Mouse (Mus musculus): ENCODE data around the gene Rpl32. TPM values are rescaled to one million over a fixed set of nuclear protein-coding genes. Genes with fewer than 3 reads are reported as not detected.

Rpl32 gene
- polyA plus RNA-seq, 1 experiment from 2014 or later: 2,129 TPM

DNA sequence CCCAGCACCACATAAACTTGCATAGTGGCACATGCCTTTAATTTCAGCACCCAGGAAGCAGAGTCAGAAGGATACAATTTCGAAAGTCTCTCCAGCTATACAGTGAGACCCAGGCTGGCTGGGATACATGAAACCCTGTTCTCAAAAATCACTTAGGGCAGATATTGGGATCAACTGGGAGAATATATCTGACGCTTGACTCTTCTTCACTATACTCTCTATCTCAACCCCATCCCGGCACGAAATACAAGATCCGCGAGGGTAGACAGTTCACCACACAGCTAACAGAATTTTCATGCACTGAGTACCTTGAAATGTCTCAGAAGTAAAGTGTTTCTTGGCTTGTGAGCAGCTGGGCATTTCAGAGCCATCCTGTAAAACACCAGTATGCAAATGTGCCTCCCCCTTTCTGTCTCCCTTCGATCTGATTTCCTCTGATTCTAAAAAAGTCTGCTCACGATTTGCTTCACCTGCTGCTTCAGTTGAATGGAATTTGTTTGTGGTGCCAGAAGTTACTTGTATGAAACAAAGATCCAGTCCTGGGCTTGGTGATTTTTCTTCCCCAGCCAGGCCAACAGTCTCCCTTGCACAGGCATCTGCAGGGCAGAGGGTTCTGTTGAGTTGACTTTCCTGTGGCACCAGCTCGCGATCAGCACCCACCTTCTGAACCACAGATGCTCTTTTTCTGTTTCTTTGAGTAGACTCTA lies 40.2 kb upstream of the Rpl32 start:
- WGBS: 94% methylated on average over 10 of the region's 10 CpGs
- no peak for ATAC-seq (ENCODE audit: insufficient number of reproducible peaks, low FRiP score, low TSS enrichment, low read depth)
- Histone ChIP-seq H3K4me1 (ENCODE audit: control insufficient read depth, insufficient read depth, low read length) (no peaks in the 10 kb centered on the region), H3K4me3 (ENCODE audit: low read depth, low read length) (no peak overlapping the region), H3K36me3 (ENCODE audit: control insufficient read depth, insufficient read depth, low read length) (peaks cover 6% of the 10 kb centered on the region; the same call in 1 of the 2 replicates), H3K9ac (ENCODE audit: low read length) (no peak overlapping the region), H3K27ac (replicated peaks; ENCODE audit: low read depth, low read length) (no peak overlapping the region), H3K9me3 (ENCODE audit: control insufficient read depth, low read length) (no peaks in the 10 kb centered on the region), H3K4me2 (ENCODE audit: low read depth, severe bottlenecking) (no peak overlapping the region), H3K27me3 (ENCODE audit: control insufficient read depth, insufficient read depth, low read length) (no peaks in the 10 kb centered on the region)
- DNase-seq (ENCODE audit: low spot score): no peak

DNA sequence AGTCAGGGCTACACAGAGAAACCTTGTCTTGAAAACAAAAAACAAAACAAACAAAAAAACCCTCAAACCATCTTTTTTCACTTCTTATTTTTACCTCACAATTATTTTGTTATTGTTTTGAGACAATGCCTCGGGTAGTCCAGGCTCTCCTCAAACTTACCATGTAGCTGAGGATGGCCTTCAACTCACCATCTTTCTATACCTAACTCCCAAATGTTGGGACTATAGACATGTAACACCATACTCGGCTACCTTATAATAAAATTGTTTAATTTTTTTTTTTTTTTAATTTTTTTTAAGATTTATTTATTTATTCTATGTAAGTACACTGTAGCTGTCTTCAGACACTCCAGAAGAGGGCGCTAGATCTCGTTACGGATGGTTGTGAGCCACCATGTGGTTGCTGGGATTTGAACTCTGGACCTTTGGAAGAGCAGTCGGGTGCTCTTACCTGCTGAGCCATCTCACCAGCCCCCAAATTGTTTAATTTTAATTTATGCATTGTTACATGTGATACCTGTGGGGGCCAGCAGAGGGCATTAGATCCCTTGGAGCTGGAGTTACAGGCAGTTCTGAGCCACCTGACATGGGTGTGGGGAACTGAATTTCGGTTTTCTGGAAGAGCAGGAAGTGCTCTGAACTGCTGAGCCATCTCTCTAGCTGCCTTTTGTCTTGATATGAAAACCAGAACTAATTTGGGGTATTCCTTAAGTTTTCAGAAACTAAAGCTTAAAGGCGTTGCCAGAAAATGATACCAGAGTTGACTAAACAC lies 38.3 kb upstream of the Rpl32 start:
- H3K4me1 ChIP-seq (ENCODE audit: control insufficient read depth, insufficient read depth, low read length): no peaks in the 10 kb centered on the region
- DNase-seq (ENCODE audit: low spot score) (peak; percentile 74), ATAC-seq (ENCODE audit: insufficient number of reproducible peaks, low FRiP score, low TSS enrichment, low read depth) (no peak)
- no peaks in the 10 kb centered on the region for H3K27me3 ChIP-seq (ENCODE audit: control insufficient read depth, insufficient read depth, low read length)
- peaks cover 7% of the 10 kb centered on the region; the same call in 1 of the 2 replicates for H3K36me3 ChIP-seq (ENCODE audit: control insufficient read depth, insufficient read depth, low read length)
- no peak overlapping the region for H3K4me3 ChIP-seq (ENCODE audit: low read depth, low read length)
- 63% methylated on average over 5 of the region's 8 CpGs for WGBS
- H3K9me3 ChIP-seq (ENCODE audit: control insufficient read depth, low read length): no peaks in the 10 kb centered on the region
- no peak overlapping the region for H3K27ac ChIP-seq (replicated peaks; ENCODE audit: low read depth, low read length)
- no peak overlapping the region for H3K9ac ChIP-seq (ENCODE audit: low read length)
- H3K4me2 ChIP-seq (ENCODE audit: low read depth, severe bottlenecking): no peak overlapping the region

DNA sequence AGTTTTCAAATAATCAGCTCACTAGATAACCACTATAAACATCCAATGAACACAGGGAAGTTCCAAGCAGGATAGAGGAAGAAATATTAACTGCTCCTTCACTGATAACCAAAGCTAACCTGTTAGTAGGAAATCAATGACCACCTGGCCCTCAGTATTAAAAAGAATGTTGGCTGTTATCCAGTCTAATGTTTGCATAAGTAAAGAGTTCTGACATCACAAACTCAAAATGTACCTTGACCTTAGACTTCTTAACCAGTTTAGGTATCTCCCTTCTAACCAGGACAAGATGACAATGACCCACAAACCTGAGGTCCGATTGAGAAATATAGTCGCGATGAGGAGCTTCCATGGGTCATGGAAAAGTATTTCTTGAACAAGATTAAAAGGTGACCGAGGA lies 36.5 kb upstream of the Rpl32 start:
- ATAC-seq (ENCODE audit: insufficient number of reproducible peaks, low FRiP score, low TSS enrichment, low read depth) (no peak), DNase-seq (ENCODE audit: low spot score) (no peak)
- no peaks in the 10 kb centered on the region for H3K4me1 ChIP-seq (ENCODE audit: control insufficient read depth, insufficient read depth, low read length)
- H3K27me3 ChIP-seq (ENCODE audit: control insufficient read depth, insufficient read depth, low read length): no peaks in the 10 kb centered on the region
- peaks cover 7% of the 10 kb centered on the region; the same call in 1 of the 2 replicates for H3K36me3 ChIP-seq (ENCODE audit: control insufficient read depth, insufficient read depth, low read length)
- H3K4me2 ChIP-seq (ENCODE audit: low read depth, severe bottlenecking): no peak overlapping the region
- H3K27ac ChIP-seq (replicated peaks; ENCODE audit: low read depth, low read length): no peak overlapping the region
- no peak overlapping the region for H3K4me3 ChIP-seq (ENCODE audit: low read depth, low read length)
- H3K9ac ChIP-seq (ENCODE audit: low read length): no peak overlapping the region
- WGBS: 94% methylated on average over 4 of the region's 4 CpGs
- H3K9me3 ChIP-seq (ENCODE audit: control insufficient read depth, low read length): no peaks in the 10 kb centered on the region

DNA sequence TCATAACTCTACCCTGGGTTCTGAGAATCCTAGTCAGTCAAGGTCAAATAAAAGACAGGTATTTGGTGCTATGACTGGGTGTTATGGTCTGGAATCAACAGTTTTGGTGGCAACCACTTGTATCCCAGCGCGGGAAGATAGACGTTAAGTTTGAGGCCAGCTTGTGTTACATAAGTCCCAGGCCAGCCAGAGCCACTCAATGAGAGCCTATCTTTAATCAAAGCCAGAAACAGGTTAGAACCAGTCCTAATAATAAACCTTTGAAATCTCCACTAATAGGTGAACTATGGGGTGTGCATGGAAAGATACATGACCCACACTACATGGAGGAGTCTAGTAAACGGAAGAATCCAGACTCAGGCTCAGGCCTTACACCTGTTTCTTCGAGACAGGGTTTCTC lies 30.2 kb upstream of the Rpl32 start:
- ATAC-seq (ENCODE audit: insufficient number of reproducible peaks, low FRiP score, low TSS enrichment, low read depth): 0 out of 2 replicates have a peak, but pooled peaks have one; percentile 17
- Histone ChIP-seq H3K9me3 (ENCODE audit: control insufficient read depth, low read length) (no peaks in the 10 kb centered on the region), H3K27me3 (ENCODE audit: control insufficient read depth, insufficient read depth, low read length) (no peaks in the 10 kb centered on the region), H3K4me1 (ENCODE audit: control insufficient read depth, insufficient read depth, low read length) (no peaks in the 10 kb centered on the region), H3K27ac (replicated peaks; ENCODE audit: low read depth, low read length) (no peak overlapping the region), H3K4me3 (ENCODE audit: low read depth, low read length) (no peak overlapping the region), H3K9ac (ENCODE audit: low read length) (no peak overlapping the region), H3K36me3 (ENCODE audit: control insufficient read depth, insufficient read depth, low read length) (peaks cover 2% of the 10 kb centered on the region; the same call in 1 of the 2 replicates), H3K4me2 (ENCODE audit: low read depth, severe bottlenecking) (peak overlapping the region; percentile 60)
- 60% methylated on average over 5 of the region's 5 CpGs for WGBS
- DNase-seq (ENCODE audit: low spot score): no peak

DNA sequence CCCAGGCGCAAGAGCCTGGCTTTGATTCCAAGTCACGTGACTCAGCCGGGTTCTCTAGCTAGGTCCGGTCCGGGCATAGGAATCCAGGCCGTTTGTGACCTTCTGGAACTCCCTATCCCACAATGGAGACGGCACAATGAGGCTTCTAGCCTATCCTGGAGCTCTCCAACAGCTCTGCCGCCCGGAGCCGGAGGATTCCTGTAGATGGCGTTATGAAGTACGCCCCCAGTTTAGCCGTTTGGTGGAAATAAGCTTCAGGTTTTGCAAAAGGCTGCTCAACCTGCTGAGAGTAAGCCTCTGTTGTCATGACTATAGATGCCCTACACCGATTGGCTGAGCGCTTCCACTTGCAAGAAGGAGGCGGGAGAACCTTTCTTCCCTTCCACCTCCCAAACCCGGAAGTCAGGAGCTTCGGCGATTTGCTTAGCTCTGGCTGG lies 29.6 kb upstream of the Rpl32 start, which contains the start of gene Efcab12:
Efcab12 (minus strand) TSS at position 252 of the 437 bp plus-strand sequence.
- H3K9me3 ChIP-seq (ENCODE audit: control insufficient read depth, low read length): no peaks in the 10 kb centered on the region
- H3K4me2 ChIP-seq (ENCODE audit: low read depth, severe bottlenecking): peak within 1 kb of the TSS; percentile 60
- H3K4me3 ChIP-seq (ENCODE audit: low read depth, low read length): peak within 1 kb of the TSS; percentile 26
- DNase-seq (ENCODE audit: low spot score) (peak; percentile 76), ATAC-seq (ENCODE audit: insufficient number of reproducible peaks, low FRiP score, low TSS enrichment, low read depth) (peak; percentile 79; the same call in 1 of the 2 replicates)
- H3K4me1 ChIP-seq (ENCODE audit: control insufficient read depth, insufficient read depth, low read length): no peaks in the 10 kb centered on the region
- H3K9ac ChIP-seq (ENCODE audit: low read length): peak within 1 kb of the TSS; percentile 31
- WGBS: 2% methylated on average over 19 of the region's 19 CpGs
- H3K36me3 ChIP-seq (ENCODE audit: control insufficient read depth, insufficient read depth, low read length): peaks cover 2% of the 10 kb centered on the region; the same call in 1 of the 2 replicates
- H3K27me3 ChIP-seq (ENCODE audit: control insufficient read depth, insufficient read depth, low read length): no peaks in the 10 kb centered on the region
- H3K27ac ChIP-seq (replicated peaks; ENCODE audit: low read depth, low read length): no peak within 1 kb of the TSS

DNA sequence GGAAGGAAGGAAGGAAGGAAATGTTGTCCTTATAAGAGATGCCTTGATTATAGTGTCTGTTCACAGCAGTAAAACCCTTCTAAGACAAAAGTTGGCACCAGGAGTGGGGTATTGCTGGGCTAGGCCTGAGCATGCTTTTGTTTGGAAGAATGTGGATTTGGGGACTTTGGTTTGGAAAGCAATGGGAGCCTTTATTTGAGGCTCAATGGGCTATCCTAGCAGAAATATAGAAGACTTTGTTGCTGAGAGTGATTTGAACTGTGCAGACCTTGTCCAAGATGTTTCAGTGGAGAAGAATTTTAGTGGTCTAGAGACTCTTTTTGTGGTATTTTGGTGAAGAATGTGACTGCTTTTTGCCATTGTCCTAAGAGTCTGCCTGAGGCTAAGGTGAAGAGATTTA lies 25.3 kb upstream of the Rpl32 start:
- no peak overlapping the region for H3K9ac ChIP-seq (ENCODE audit: low read length)
- no peaks in the 10 kb centered on the region for H3K9me3 ChIP-seq (ENCODE audit: control insufficient read depth, low read length)
- ATAC-seq (ENCODE audit: insufficient number of reproducible peaks, low FRiP score, low TSS enrichment, low read depth) (no peak), DNase-seq (ENCODE audit: low spot score) (no peak)
- H3K27me3 ChIP-seq (ENCODE audit: control insufficient read depth, insufficient read depth, low read length): no peaks in the 10 kb centered on the region
- no peak overlapping the region for H3K4me3 ChIP-seq (ENCODE audit: low read depth, low read length)
- no peaks in the 10 kb centered on the region for H3K36me3 ChIP-seq (ENCODE audit: control insufficient read depth, insufficient read depth, low read length)
- no peak overlapping the region for H3K4me2 ChIP-seq (ENCODE audit: low read depth, severe bottlenecking)
- no peak overlapping the region for H3K27ac ChIP-seq (replicated peaks; ENCODE audit: low read depth, low read length)
- no peaks in the 10 kb centered on the region for H3K4me1 ChIP-seq (ENCODE audit: control insufficient read depth, insufficient read depth, low read length)

DNA sequence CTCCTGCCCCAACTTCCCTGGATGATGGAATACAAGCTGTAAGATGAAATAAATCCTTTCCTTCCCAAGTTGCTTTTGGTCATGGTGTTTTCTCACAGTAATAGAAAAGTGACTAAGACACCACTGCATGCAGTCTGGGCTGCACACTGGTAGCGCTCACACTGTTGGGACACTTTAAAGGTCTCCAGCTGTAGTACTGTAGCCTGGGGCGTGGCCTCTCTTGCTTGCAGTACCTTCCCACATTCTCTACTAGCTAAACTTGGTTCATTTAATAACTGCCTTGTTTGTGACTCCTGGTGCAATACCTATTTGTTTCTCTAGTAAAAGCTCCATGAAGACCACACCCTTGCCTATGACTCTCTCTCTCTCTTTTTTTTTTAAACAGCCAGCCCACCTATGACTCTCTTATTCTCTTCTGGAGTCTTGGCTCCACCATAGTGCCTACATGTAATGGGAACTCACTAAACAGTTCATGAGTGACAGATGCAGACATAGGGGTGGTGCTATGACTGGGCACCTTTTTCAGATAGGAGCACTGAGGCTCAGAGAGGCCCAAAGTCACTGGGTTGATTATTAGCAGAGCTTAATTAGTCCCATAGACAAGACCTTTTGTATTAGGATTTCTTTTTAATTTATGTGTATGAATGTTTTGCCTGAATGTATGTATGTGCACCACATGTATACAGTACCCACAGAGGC lies 23.8 kb upstream of the Rpl32 start:
- no peaks in the 10 kb centered on the region for H3K36me3 ChIP-seq (ENCODE audit: control insufficient read depth, insufficient read depth, low read length)
- no peak overlapping the region for H3K9ac ChIP-seq (ENCODE audit: low read length)
- no peak overlapping the region for H3K4me2 ChIP-seq (ENCODE audit: low read depth, severe bottlenecking)
- H3K27ac ChIP-seq (replicated peaks; ENCODE audit: low read depth, low read length): no peak overlapping the region
- no peaks in the 10 kb centered on the region for H3K4me1 ChIP-seq (ENCODE audit: control insufficient read depth, insufficient read depth, low read length)
- H3K9me3 ChIP-seq (ENCODE audit: control insufficient read depth, low read length): no peaks in the 10 kb centered on the region
- no peaks in the 10 kb centered on the region for H3K27me3 ChIP-seq (ENCODE audit: control insufficient read depth, insufficient read depth, low read length)
- 89% methylated on average over 2 of the region's 2 CpGs for WGBS
- H3K4me3 ChIP-seq (ENCODE audit: low read depth, low read length): no peak overlapping the region
- ATAC-seq (ENCODE audit: insufficient number of reproducible peaks, low FRiP score, low TSS enrichment, low read depth): no peak
- no peak for DNase-seq (ENCODE audit: low spot score)
